ENCODE assay signal across 17 mouse cellular contexts in genomic region chr8:10957292-10957955, GRCm38 (mm10). TPM values are rescaled to one million over a fixed set of nuclear protein-coding genes. Genes with fewer than 3 reads are reported as not detected.
DNase-seq lines count a peak whose midpoint lies in the region; ATAC-seq and TF ChIP-seq lines count a peak whose summit lies in the region.
"Had no signal": no experiment of that assay in that cellular context is flagged by ENCODE, and none has a peak within 500 bp of the region (broad histone marks: within the 10 kb centered on the region; RNA-seq: fewer than 3 reads in every experiment).

No protein-coding gene starts in this region.

- H3K36me3 ChIP-seq in kidney, adult 2 months (ENCODE audit: control insufficient read depth, insufficient read depth, low read length), result no peaks in the 10 kb centered on the region
- no peaks in the 10 kb centered on the region for H3K36me3 ChIP-seq in midbrain, embryonic 12.5 days
- H3K36me3 ChIP-seq in midbrain, embryonic 16.5 days (ENCODE audit: control insufficient read depth, insufficient read depth, low read length), result no peaks in the 10 kb centered on the region

- H3K4me1 ChIP-seq in kidney, adult 2 months (ENCODE audit: control insufficient read depth, insufficient read depth, low read length), result peaks cover 26% of the 10 kb centered on the region
- peaks cover 62% of the 10 kb centered on the region for H3K4me1 ChIP-seq in midbrain, embryonic 12.5 days
- 0 out of 2 replicates have a peak, but pooled peaks cover 8% of the 10 kb centered on the region for H3K4me1 ChIP-seq in midbrain, embryonic 16.5 days (ENCODE audit: control insufficient read depth, insufficient read depth, low read length)

- ATAC-seq in frontal cortex, adult (ENCODE audit: low TSS enrichment), result peak; percentile 42; the same call in 1 of the 2 replicates
- no peak for ATAC-seq in midbrain, embryonic 12.5 days (ENCODE audit: low FRiP score, low read depth)
- ATAC-seq in midbrain, embryonic 16.5 days, result no peak

- H3K27ac ChIP-seq in kidney, adult 2 months (ENCODE audit: insufficient read depth, low read depth, low read length), result no peak overlapping the region
- peak overlapping the region; percentile 25; the same call in 1 of the 2 replicates for H3K27ac ChIP-seq in midbrain, embryonic 12.5 days (replicated peaks)
- H3K27ac ChIP-seq in midbrain, embryonic 16.5 days (ENCODE audit: low read length), result no peak overlapping the region
- H3K27ac ChIP-seq: liver, embryonic 14.5 days; macrophage had no signal

- DNase-seq in frontal cortex, postnatal 10 days (ENCODE audit: low spot score in 2 of 2), result no peak
- DNase-seq in kidney, adult 2 months, result peak; percentile 62
- DNase-seq in kidney, adult 9 months, result no peak
- no peak for DNase-seq in cerebellum, postnatal 4 days (ENCODE audit: low spot score in 2 of 2)
- no peak for DNase-seq in embryo, embryonic 11 days
- DNase-seq: adrenal gland, postnatal 36 days; B cell, adult 2 months; cerebellum, adult 11-12 months; right cerebral cortex, postnatal 25 days; thymus, postnatal 14 days had no signal

- no peak overlapping the region for H3K4me2 ChIP-seq in midbrain, embryonic 12.5 days (replicated peaks)
- no peak overlapping the region for H3K4me2 ChIP-seq in midbrain, embryonic 16.5 days (ENCODE audit: low read length)

- TF ChIP-seq CTCF in kidney, adult 2 months (conservative IDR thresholded peaks at IDR 0.05; ENCODE audit: insufficient read depth, insufficient read length, low read depth, low read length), result no peak

- no peak overlapping the region for H3K9ac ChIP-seq in midbrain, embryonic 12.5 days (replicated peaks)
- H3K9ac ChIP-seq in midbrain, embryonic 16.5 days (ENCODE audit: low read depth, low read length), result no peak overlapping the region
- H3K9ac ChIP-seq: liver, embryonic 14.5 days had no signal

- H3K9me3 ChIP-seq in midbrain, embryonic 12.5 days, result no peaks in the 10 kb centered on the region
- H3K9me3 ChIP-seq in midbrain, embryonic 16.5 days (replicated peaks; ENCODE audit: control insufficient read depth, low read length, poor library complexity, severe bottlenecking), result no peaks in the 10 kb centered on the region

- H3K27me3 ChIP-seq in kidney, adult 2 months (replicated peaks; ENCODE audit: control insufficient read depth, insufficient read depth, low read length), result no peaks in the 10 kb centered on the region
- peaks cover 32% of the 10 kb centered on the region for H3K27me3 ChIP-seq in midbrain, embryonic 12.5 days
- H3K27me3 ChIP-seq in midbrain, embryonic 16.5 days (ENCODE audit: control insufficient read depth, insufficient read depth, low read depth, low read length), result no peaks in the 10 kb centered on the region

- no peak overlapping the region for H3K4me3 ChIP-seq in kidney, adult 2 months (ENCODE audit: insufficient read depth, low read depth, low read length)
- H3K4me3 ChIP-seq in midbrain, embryonic 12.5 days, result no peak overlapping the region
- no peak overlapping the region for H3K4me3 ChIP-seq in midbrain, embryonic 16.5 days (ENCODE audit: low read depth, low read length)
- H3K4me3 ChIP-seq: erythroblast, embryonic 14.5 days; myocyte had no signal

- no peak for TF ChIP-seq POLR2A in kidney, adult 2 months (IDR thresholded peaks at IDR 0.05; ENCODE audit: low read depth, low read length)

- 51% methylated on average over 9 of the region's 9 CpGs for WGBS in kidney, adult 2 months
- WGBS in midbrain, embryonic 12.5 days, result 17% methylated on average over 9 of the region's 9 CpGs
- 22% methylated on average over 9 of the region's 9 CpGs for WGBS in midbrain, embryonic 16.5 days

RNA-seq across cellular contexts. Expression of gene Irs2, which starts 50.8 kb away (rescaled TPM):
- 10.4 and 10.5 TPM in 2 replicates for polyA plus RNA-seq in kidney, adult 2 months (2012; rRNA removed)
- polyA plus RNA-seq in midbrain, embryonic 12.5 days (2016; fragmentation: Nextera tagmentation; extraction: Ambion mirVana), result 7.9 and 10.0 TPM in 2 replicates
- 3.8 and 5.1 TPM in 2 replicates for polyA plus RNA-seq in midbrain, embryonic 16.5 days (2015; fragmentation: Nextera tagmentation; extraction: Ambion mirVana)
